Mouse (Mus musculus) spleen, adult 2 months (tissue): ENCODE data around the gene Pfas.

Experiments used
- CTCF ChIP-seq: fragments of 200-500 bp; IDR thresholded peaks from 2 replicates; pipeline ENCODE4 v1.5.1; 2011; ENCODE audit warnings: mild to moderate bottlenecking, inconsistent platforms; ENCODE audit not compliant: insufficient read depth, insufficient read length, insufficient replicate concordance; ENCODE audit errors: extremely low read depth
- POLR2A ChIP-seq: fragments of 200-500 bp; IDR thresholded peaks from 2 replicates; pipeline ENCODE4 v1.6.1; 2011; ENCODE audit warnings: low read depth, low read length, inconsistent platforms

DNA sequence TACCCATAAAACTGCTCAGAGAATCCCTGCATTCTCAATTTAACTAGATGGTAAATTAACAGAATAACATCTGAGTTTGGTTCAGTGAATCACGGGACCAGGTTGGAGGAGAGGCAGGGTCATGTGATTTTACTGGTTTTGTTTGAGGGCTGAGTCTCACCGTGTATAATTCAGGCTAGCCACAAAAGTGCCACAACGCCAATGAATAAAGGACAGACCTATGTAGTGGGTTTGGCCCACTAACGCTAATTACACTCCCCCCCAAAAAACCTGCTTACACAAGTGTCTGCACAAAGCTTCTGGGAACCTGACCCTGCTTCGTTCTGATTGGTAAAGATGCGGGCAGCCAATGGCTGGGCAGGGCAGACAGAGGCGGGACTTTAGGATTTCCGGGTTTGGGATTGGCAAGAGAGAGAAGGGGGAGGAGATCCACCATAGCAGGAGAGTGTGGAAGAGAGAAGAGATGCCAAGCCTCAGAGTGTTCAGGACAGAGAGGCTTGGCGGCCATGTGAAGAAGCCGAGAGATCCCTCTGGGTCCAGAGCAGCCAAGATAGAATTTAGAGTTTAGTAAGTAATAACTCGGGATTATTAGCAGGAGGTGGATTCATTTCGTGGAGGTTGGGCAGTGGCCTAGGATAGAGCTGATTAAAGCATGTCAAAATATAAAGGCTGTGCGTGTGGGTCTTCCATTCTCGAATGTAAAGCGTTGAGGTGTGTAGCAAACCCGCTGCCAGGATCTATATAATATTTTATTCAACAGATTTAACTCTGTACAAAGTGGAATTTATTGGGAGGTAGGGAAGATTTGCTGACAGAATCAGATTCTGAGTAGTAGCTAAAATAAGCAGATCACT lies 68.6 kb downstream of the Pfas start:
- no peak for TF ChIP-seq CTCF
- no peak for TF ChIP-seq POLR2A
